Mouse (Mus musculus): ENCODE results near the gene Fbxl15. TPM values are rescaled to one million over a fixed set of nuclear protein-coding genes. Genes with fewer than 3 reads are reported as not detected.
A peak's percentile ranks its signal among the peaks of the same experiment; 100 is the strongest.

Gene Fbxl15
- polyA plus RNA-seq, 1 experiment: 15.3 TPM

DNA sequence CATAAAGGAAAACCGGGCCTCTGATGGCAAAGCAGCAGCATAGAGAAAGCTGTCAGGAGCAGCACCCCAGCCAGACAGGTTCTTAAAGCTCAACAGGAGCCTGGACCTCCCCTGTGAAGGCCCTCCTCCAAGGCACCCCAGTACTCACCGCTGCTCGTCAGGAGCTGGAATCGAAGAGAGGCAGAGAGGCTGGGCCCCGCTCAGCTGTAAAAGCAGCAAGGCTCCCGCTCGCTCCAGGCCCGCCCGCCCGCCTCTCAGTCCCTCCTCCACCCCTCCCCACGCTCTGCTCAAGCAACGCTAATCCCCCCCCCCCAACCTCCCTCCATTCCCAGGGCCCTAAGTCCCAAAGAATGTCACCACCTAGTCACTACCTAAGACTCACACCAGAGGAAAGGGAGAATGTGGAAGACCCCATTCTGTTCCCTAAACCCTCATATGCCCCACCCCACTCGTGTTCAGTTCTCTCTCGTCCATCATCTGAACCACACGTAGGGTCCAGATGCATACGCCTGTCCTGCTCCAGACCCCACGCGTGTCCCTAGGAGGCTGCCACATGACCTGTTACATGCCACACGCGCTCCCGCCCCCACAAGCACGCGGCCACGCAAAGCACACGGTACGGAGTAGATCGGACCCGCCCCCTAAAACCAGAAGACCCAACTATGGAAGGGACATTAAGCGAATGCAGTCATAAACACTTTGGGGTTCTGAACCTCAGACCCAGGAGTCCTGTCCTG, 1.8 kb upstream of the Fbxl15 start:
- H3K4me3 ChIP-seq: no peak overlapping the region
- peak overlapping the region; percentile 69 for H3K4me2 ChIP-seq (ENCODE audit: low read depth)
- TF ChIP-seq USF1 (IDR thresholded peaks at IDR 0.05; ENCODE audit: low read depth): no peak
- H3K79me2 ChIP-seq (ENCODE audit: control insufficient read depth, insufficient read depth): no peaks in the 10 kb centered on the region
- H3ac ChIP-seq (ENCODE audit: control insufficient read depth, insufficient read length): no peak overlapping the region
- peaks cover 28% of the 10 kb centered on the region for H3K27me3 ChIP-seq (ENCODE audit: control insufficient read depth, insufficient read depth, insufficient read length)
- no peaks in the 10 kb centered on the region for H3K36me3 ChIP-seq (ENCODE audit: control insufficient read depth, insufficient read depth)

DNA sequence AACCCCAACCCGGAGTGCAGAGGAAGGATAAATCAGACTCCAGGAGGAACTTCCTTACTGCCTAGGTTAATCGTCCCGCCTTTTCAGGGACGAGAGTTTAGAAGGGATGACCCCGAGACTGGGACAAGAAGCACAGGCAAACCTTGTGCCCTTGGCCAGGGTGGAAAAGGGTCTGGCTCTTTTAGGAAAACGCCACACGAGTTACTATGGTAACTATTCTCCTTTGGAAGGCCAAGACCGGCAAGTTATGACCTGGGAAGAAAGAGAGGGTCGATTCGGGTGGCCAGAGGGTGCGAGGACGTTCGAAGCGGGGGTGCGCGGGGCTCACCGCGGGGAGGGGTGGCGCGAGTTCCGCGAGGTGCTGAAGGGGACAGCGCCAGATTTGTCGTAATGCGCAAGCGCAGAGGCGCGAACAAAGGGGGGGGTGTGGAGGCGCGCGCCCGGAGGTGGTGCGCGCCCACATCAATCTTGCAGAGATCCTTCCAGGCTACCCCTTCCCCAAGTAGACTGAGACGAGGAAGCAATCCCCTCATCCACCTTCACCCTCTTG, 1.2 kb upstream of the Fbxl15 start, which contains the start of gene Psd:
Psd (minus strand) TSS at position 401 of the 550 bp plus-strand sequence.
- TF ChIP-seq TCF12 (IDR thresholded peaks at IDR 0.05; ENCODE audit: insufficient read depth, poor library complexity, severe bottlenecking) (no peak), REST (IDR thresholded peaks at IDR 0.05; ENCODE audit: insufficient read depth, insufficient read length) (peak; percentile 85), MYOG (IDR thresholded peaks at IDR 0.05; ENCODE audit: control insufficient read depth in 1 of 3, insufficient read depth in 1 of 3, insufficient read length in 2 of 3, low read depth in 2 of 3) (no peak)
- H3K27me3 ChIP-seq (ENCODE audit: control insufficient read depth, insufficient read depth, insufficient read length): peaks cover 28% of the 10 kb centered on the region
- H3K79me2 ChIP-seq (ENCODE audit: control insufficient read depth, insufficient read depth): no peaks in the 10 kb centered on the region
- no peaks in the 10 kb centered on the region for H3K36me3 ChIP-seq (ENCODE audit: control insufficient read depth, insufficient read depth)
- peak within 1 kb of the TSS; percentile 77 for H3K4me3 ChIP-seq
- H3K4me2 ChIP-seq (ENCODE audit: low read depth): peak within 1 kb of the TSS; percentile 69
- peak within 1 kb of the TSS; percentile 27 for H3ac ChIP-seq (ENCODE audit: control insufficient read depth, insufficient read length)

DNA sequence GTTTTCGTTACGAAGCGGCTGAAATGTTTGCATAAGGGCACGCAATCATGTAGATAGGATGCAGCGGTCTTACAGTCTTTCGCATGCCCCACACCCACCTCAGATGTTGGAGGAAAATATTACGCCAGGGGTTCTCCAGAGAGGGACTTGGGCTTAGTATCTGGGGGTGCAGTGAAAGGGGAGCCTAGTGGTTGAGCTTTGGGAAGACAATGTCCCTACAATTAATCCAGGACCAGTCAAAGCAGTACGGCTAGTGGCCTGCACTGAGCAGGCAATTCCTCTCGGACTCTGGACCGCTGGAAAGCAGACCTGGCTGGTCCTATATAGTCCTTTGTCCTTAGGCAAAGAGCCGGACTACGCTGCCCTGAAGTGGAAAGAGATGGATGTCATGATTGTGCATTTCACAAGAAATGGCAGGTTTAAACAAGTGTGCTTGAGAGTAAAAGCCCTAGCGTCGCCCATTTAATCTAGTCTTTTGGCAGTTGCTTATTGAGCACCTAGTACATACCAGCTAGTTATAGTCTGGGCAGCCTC, 386 bp upstream of the Fbxl15 start:
- peaks cover 22% of the 10 kb centered on the region for H3K27me3 ChIP-seq (ENCODE audit: control insufficient read depth, insufficient read depth, insufficient read length)

DNA sequence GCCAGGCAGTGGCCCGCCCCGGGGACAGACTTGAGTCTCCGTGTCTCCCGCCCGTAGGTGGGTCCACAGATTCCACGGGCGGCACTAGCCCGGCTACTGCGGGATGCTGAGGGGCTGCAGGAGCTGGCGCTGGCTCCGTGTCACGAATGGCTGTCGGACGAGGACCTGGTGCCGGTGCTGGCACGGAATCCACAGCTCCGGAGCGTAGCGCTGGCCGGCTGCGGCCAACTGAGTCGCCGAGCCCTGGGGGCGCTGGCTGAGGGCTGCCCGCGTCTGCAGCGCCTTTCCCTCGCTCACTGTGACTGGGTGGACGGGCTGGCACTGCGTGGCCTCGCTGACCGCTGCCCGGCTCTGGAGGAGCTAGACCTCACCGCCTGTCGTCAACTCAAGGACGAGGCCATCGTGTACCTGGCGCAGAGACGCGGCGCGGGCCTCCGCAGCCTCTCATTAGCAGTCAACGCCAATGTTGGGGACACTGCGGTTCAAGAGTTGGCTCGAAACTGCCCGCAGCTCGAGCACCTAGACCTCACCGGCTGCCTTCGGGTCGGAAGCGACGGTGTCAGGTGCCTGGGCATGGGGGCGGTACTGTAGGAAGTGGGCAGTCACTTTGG, 1.2 kb downstream of the Fbxl15 start:
- TF ChIP-seq POLR2A (IDR thresholded peaks at IDR 0.05; ENCODE audit: insufficient read length, low read depth): no peak
- no peak for TF ChIP-seq TCF12 (IDR thresholded peaks at IDR 0.05; ENCODE audit: insufficient read depth, poor library complexity, severe bottlenecking)
- no peaks in the 10 kb centered on the region for H3K36me3 ChIP-seq (ENCODE audit: control insufficient read depth, insufficient read depth)
- no peaks in the 10 kb centered on the region for H3K79me2 ChIP-seq (ENCODE audit: control insufficient read depth, insufficient read depth)
- H3ac ChIP-seq (ENCODE audit: control insufficient read depth, insufficient read length): peak overlapping the region; percentile 27
- peak overlapping the region; percentile 77 for H3K4me3 ChIP-seq
- peak overlapping the region; percentile 87 for H3K4me2 ChIP-seq (ENCODE audit: low read depth)
- peaks cover 8% of the 10 kb centered on the region for H3K27me3 ChIP-seq (ENCODE audit: control insufficient read depth, insufficient read depth, insufficient read length)

More for the DNA sequence above, 386 bp upstream of the Fbxl15 start:
- H3ac ChIP-seq (ENCODE audit: control insufficient read depth, insufficient read length): peak overlapping the region; percentile 27
- no peaks in the 10 kb centered on the region for H3K79me2 ChIP-seq (ENCODE audit: control insufficient read depth, insufficient read depth)
- H3K4me3 ChIP-seq: peak overlapping the region; percentile 77
- TF ChIP-seq POLR2AphosphoS2 (IDR thresholded peaks at IDR 0.05; ENCODE audit: insufficient read length, low read depth): no peak
- no peak for TF ChIP-seq MYOD1 (IDR thresholded peaks at IDR 0.05; ENCODE audit: control insufficient read depth in 1 of 3, insufficient read length in 2 of 3, low read depth in 2 of 3)
- peak overlapping the region; percentile 69 for H3K4me2 ChIP-seq (ENCODE audit: low read depth)
- H3K36me3 ChIP-seq (ENCODE audit: control insufficient read depth, insufficient read depth): no peaks in the 10 kb centered on the region

DNA sequence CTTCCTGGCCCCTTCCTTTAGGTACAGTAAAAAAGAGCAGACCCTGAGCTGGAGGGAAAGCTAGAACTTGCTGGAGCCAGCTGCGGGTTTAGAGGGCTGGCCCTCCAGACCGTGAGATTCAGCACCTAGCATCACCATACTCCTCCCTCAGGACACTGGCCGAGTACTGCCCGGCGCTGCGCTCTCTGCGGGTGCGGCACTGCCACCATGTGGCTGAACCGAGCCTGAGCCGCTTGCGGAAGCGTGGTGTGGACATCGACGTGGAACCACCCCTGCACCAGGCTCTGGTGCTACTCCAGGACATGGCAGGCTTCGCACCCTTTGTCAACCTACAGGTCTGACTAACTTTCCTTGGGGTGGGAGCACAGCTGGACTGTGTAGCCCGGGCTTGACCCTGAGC, 2.0 kb downstream of the Fbxl15 start:
- Histone ChIP-seq H3ac (ENCODE audit: control insufficient read depth, insufficient read length) (no peak overlapping the region), H3K27me3 (ENCODE audit: control insufficient read depth, insufficient read depth, insufficient read length) (no peaks in the 10 kb centered on the region), H3K4me3 (peak overlapping the region; percentile 77), H3K36me3 (ENCODE audit: control insufficient read depth, insufficient read depth) (no peaks in the 10 kb centered on the region), H3K79me2 (ENCODE audit: control insufficient read depth, insufficient read depth) (no peaks in the 10 kb centered on the region), H3K4me2 (ENCODE audit: low read depth) (peak overlapping the region; percentile 87)
- TF ChIP-seq MYOG (IDR thresholded peaks at IDR 0.05; ENCODE audit: control insufficient read depth in 1 of 3, insufficient read depth in 1 of 3, insufficient read length in 2 of 3, low read depth in 2 of 3) (peak in 1 of 3 experiments; percentile 27), TCF12 (IDR thresholded peaks at IDR 0.05; ENCODE audit: insufficient read depth, poor library complexity, severe bottlenecking) (no peak), POLR2AphosphoS2 (IDR thresholded peaks at IDR 0.05; ENCODE audit: insufficient read length, low read depth) (peak; percentile 83)

DNA sequence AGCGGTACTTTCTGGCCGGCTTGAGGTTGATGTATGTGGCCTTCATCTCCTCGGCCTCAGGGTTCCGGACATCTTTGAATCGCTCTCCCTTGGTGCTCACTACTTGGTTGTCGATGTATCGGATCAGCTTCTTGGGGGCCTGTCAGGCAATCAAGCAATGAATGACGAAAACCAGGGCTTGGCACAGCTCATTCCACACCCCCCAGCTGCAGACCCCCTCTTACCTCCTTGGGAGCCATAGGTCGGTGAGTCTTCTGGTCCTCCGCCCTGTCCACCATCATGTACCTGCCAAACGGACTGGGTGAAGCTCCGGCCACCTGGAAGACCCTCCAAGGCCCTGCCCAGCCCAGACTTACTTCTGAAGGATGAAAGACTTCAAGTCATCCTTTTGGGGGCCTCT, 2.7 kb downstream of the Fbxl15 start:
- H3K27me3 ChIP-seq (ENCODE audit: control insufficient read depth, insufficient read depth, insufficient read length): no peaks in the 10 kb centered on the region
- no peaks in the 10 kb centered on the region for H3K36me3 ChIP-seq (ENCODE audit: control insufficient read depth, insufficient read depth)
- no peaks in the 10 kb centered on the region for H3K79me2 ChIP-seq (ENCODE audit: control insufficient read depth, insufficient read depth)
- TF ChIP-seq MYOG (IDR thresholded peaks at IDR 0.05; ENCODE audit: control insufficient read depth in 1 of 3, insufficient read depth in 1 of 3, insufficient read length in 2 of 3, low read depth in 2 of 3) (no peak), MAX (IDR thresholded peaks at IDR 0.05; ENCODE audit: low read depth) (no peak), TCF12 (IDR thresholded peaks at IDR 0.05; ENCODE audit: insufficient read depth, poor library complexity, severe bottlenecking) (no peak), TCF3 (IDR thresholded peaks at IDR 0.05; ENCODE audit: insufficient read length, low read depth) (no peak), CEBPB (IDR thresholded peaks at IDR 0.05; ENCODE audit: insufficient read depth, poor library complexity, severe bottlenecking) (no peak), REST (IDR thresholded peaks at IDR 0.05; ENCODE audit: insufficient read depth, insufficient read length) (no peak)
- no peak overlapping the region for H3ac ChIP-seq (ENCODE audit: control insufficient read depth, insufficient read length)
- H3K4me2 ChIP-seq (ENCODE audit: low read depth): no peak overlapping the region
- no peak overlapping the region for H3K4me3 ChIP-seq
